Mouse (Mus musculus): ENCODE data around the gene Dnajc13. TPM values are rescaled to one million over a fixed set of nuclear protein-coding genes. Genes with fewer than 3 reads are reported as not detected.

The Dnajc13 gene
- polyA plus RNA-seq, 1 experiment from 2014 or later = 20.4 TPM

DNA sequence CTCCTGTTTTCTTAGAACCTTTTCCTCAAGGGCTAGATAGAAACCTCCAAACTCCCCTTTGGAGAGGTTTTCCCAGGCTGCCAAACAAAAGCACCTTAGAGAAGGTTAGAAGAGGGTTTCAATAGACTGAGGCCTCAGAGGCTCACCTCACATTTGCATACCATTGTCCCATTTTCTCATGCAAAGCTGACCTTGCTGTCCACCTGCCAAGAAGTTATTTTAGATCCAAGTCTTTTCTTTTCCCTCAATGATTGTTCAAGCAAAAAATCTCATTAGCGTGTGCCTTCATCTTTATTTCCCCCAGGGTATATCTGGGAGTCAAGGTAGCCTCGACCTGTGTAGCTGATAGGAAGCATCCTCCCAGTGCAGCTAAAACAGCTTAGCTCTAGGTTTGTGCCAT is 159.8 kb downstream of the Dnajc13 start:
- Histone ChIP-seq H3K36me3 (replicated peaks; ENCODE audit: control insufficient read depth, insufficient read depth, low read depth, low read length) (no peaks in the 10 kb centered on the region), H3K4me3 (ENCODE audit: low read depth, low read length) (no peak overlapping the region), H3K27me3 (ENCODE audit: control insufficient read depth, insufficient read depth, low read length) (no peaks in the 10 kb centered on the region), H3K27ac (replicated peaks; ENCODE audit: low read depth, low read length) (no peak overlapping the region), H3K9ac (replicated peaks; ENCODE audit: low read length) (no peak overlapping the region), H3K9me3 (replicated peaks; ENCODE audit: control insufficient read depth, low read length) (no peaks in the 10 kb centered on the region), H3K4me2 (ENCODE audit: low read depth, low read length) (no peak overlapping the region), H3K4me1 (ENCODE audit: control insufficient read depth, insufficient read depth, low read length) (no peaks in the 10 kb centered on the region)
- no peak for ATAC-seq (replicated peaks; ENCODE audit: insufficient number of reproducible peaks, low FRiP score, low TSS enrichment, low read depth)
- no peak for DNase-seq (ENCODE audit: low spot score)
- 33% methylated on average over 2 of the region's 2 CpGs for WGBS

DNA sequence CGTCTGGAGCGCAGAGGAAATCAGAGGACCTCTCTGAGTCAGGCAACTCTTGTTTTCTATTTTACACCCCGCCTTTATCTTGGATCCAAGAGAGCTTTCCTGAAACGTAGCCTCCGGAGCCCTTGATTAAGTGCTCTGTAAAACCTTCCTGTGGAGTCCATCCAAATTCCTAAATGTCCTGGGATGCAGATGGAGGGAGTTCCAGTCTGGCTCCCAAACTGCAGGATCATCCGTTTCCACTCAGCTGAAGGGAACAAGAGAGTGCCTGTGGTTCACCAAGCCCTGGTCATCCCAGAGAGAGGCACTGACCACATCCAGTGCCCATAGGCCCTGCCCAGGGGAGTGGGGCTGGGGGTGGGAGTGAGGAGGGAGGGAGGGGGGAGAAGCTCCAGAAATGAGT is 160.4 kb downstream of the Dnajc13 start:
- Histone ChIP-seq H3K4me3 (ENCODE audit: low read depth, low read length) (no peak overlapping the region), H3K9me3 (replicated peaks; ENCODE audit: control insufficient read depth, low read length) (no peaks in the 10 kb centered on the region)
- 26% methylated on average over 6 of the region's 6 CpGs for WGBS

DNA sequence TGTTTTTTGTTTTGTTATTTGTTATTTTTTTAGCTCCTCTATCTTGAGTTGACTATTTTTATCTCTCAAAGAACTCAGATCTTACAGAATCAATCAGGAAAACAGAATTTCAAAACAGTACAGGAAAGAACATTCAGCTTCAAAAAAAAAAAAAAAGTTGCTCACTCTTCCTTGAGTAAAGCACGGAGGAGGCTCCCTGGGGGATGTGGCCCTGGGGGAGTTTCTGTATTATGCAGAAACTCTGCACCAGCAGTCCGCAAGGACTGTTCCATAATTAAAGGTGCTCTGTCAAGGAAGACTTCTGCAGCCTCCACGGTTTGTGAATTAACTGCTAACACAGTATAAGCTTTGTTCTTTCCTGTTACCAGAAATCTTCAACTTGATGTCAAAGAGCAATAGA is 161.3 kb downstream of the Dnajc13 start:
- H3K27me3 ChIP-seq (ENCODE audit: control insufficient read depth, insufficient read depth, low read length) = no peaks in the 10 kb centered on the region

More for the DNA sequence above, 160.4 kb downstream of the Dnajc13 start:
- Histone ChIP-seq H3K36me3 (replicated peaks; ENCODE audit: control insufficient read depth, insufficient read depth, low read depth, low read length) (no peaks in the 10 kb centered on the region), H3K27me3 (ENCODE audit: control insufficient read depth, insufficient read depth, low read length) (no peaks in the 10 kb centered on the region), H3K4me1 (ENCODE audit: control insufficient read depth, insufficient read depth, low read length) (no peaks in the 10 kb centered on the region), H3K27ac (replicated peaks; ENCODE audit: low read depth, low read length) (no peak overlapping the region), H3K9ac (replicated peaks; ENCODE audit: low read length) (no peak overlapping the region), H3K4me2 (ENCODE audit: low read depth, low read length) (no peak overlapping the region)
- ATAC-seq (replicated peaks; ENCODE audit: insufficient number of reproducible peaks, low FRiP score, low TSS enrichment, low read depth) (no peak), DNase-seq (ENCODE audit: low spot score) (no peak)

More for the DNA sequence above, 161.3 kb downstream of the Dnajc13 start:
- no peak overlapping the region for H3K27ac ChIP-seq (replicated peaks; ENCODE audit: low read depth, low read length)
- H3K9ac ChIP-seq (replicated peaks; ENCODE audit: low read length) = no peak overlapping the region
- WGBS = 23% methylated on average over 3 of the region's 3 CpGs
- DNase-seq (ENCODE audit: low spot score) (no peak), ATAC-seq (replicated peaks; ENCODE audit: insufficient number of reproducible peaks, low FRiP score, low TSS enrichment, low read depth) (no peak)
- no peak overlapping the region for H3K4me2 ChIP-seq (ENCODE audit: low read depth, low read length)
- no peaks in the 10 kb centered on the region for H3K36me3 ChIP-seq (replicated peaks; ENCODE audit: control insufficient read depth, insufficient read depth, low read depth, low read length)
- no peaks in the 10 kb centered on the region for H3K9me3 ChIP-seq (replicated peaks; ENCODE audit: control insufficient read depth, low read length)
- H3K4me3 ChIP-seq (ENCODE audit: low read depth, low read length) = no peak overlapping the region
- H3K4me1 ChIP-seq (ENCODE audit: control insufficient read depth, insufficient read depth, low read length) = no peaks in the 10 kb centered on the region

Other genes with a start within 250 kb of the Dnajc13 start
- not detected in 2 replicates for gene Gm28305, start 222.3 kb downstream of the Dnajc13 start, polyA plus RNA-seq (2014; fragmentation: Nextera tagmentation; extraction: Ambion mirVana)
- gene Uba5, start 199.8 kb downstream of the Dnajc13 start, polyA plus RNA-seq (2014; fragmentation: Nextera tagmentation; extraction: Ambion mirVana) = 64.2 and 77.3 TPM in 2 replicates
- gene Acad11, start 199.6 kb downstream of the Dnajc13 start, polyA plus RNA-seq (2014; fragmentation: Nextera tagmentation; extraction: Ambion mirVana) = 10.9 and 11.1 TPM in 2 replicates
- 0.15 and 0.17 TPM in 2 replicates for gene Ackr4, start 136.0 kb downstream of the Dnajc13 start, polyA plus RNA-seq (2014; fragmentation: Nextera tagmentation; extraction: Ambion mirVana)
- 0.68 and 1.1 TPM in 2 replicates for gene Acpp, start 74.8 kb upstream of the Dnajc13 start, polyA plus RNA-seq (2014; fragmentation: Nextera tagmentation; extraction: Ambion mirVana)